Mouse (Mus musculus): Measurements from ENCODE around the gene Gm13889.
A peak's percentile ranks its signal among the peaks of the same experiment; 100 is the strongest.

Gene Gm13889

GRCm38 (mm10) chr2:93956908-93957784 lies at the start of gene Gm13889:
Gm13889 (minus strand) TSS chr2:93957201.
- peak; percentile 62 for DNase-seq

- DNase-seq, result peak; percentile 76
Observed at GRCm38 (mm10) chr2:94002331-94002730, 45.3 kb upstream of the Gm13889 start.

- no peak for DNase-seq
Observed at GRCm38 (mm10) chr2:94001918-94002317, 44.9 kb upstream of the Gm13889 start.

- DNase-seq, result no peak
Observed at GRCm38 (mm10) chr2:94001411-94001810, 44.4 kb upstream of the Gm13889 start.

GRCm38 (mm10) chr2:93996254-93996653 lies 39.3 kb upstream of the Gm13889 start, which contains the start of gene Gm27027:
Gm27027 (minus strand) TSS chr2:93996354.
- DNase-seq, result no peak

GRCm38 (mm10) chr2:93992810-93993209 lies 35.8 kb upstream of the Gm13889 start:
- no peak for DNase-seq

- DNase-seq, result no peak
Observed at GRCm38 (mm10) chr2:93992259-93992658, 35.3 kb upstream of the Gm13889 start.

- DNase-seq, result no peak
Observed at GRCm38 (mm10) chr2:93991336-93991735, 34.3 kb upstream of the Gm13889 start.

- no peak for DNase-seq
Observed at GRCm38 (mm10) chr2:93988440-93988839, 31.4 kb upstream of the Gm13889 start.

GRCm38 (mm10) chr2:93982457-93983235 lies 25.6 kb upstream of the Gm13889 start:
- no peak for DNase-seq

- DNase-seq, result no peak
Observed at GRCm38 (mm10) chr2:93979249-93980120, 22.5 kb upstream of the Gm13889 start.

GRCm38 (mm10) chr2:93976436-93977252 lies 19.6 kb upstream of the Gm13889 start:
- DNase-seq, result no peak

- no peak for DNase-seq
Observed at GRCm38 (mm10) chr2:93975526-93976435, 18.8 kb upstream of the Gm13889 start.

- no peak for DNase-seq
Observed at GRCm38 (mm10) chr2:93975041-93975440, 18.0 kb upstream of the Gm13889 start.

- DNase-seq, result no peak
Observed at GRCm38 (mm10) chr2:93971647-93972046, 14.6 kb upstream of the Gm13889 start.

GRCm38 (mm10) chr2:93964494-93965160 lies 7.6 kb upstream of the Gm13889 start:
- no peak for DNase-seq

- no peak for DNase-seq
Observed at GRCm38 (mm10) chr2:93963802-93964201, 6.8 kb upstream of the Gm13889 start.

GRCm38 (mm10) chr2:93961716-93962115 lies 4.7 kb upstream of the Gm13889 start:
- DNase-seq, result peak; percentile 82

- DNase-seq, result no peak
Observed at GRCm38 (mm10) chr2:93959346-93959745, 2.3 kb upstream of the Gm13889 start.

GRCm38 (mm10) chr2:93958216-93958615 lies 1.2 kb upstream of the Gm13889 start:
- no peak for DNase-seq
